Mouse (Mus musculus) left cerebral cortex, adult 8-10 months (tissue): Measurements from ENCODE around the gene Rbl1. TPM values are rescaled to one million over a fixed set of nuclear protein-coding genes. Genes with fewer than 3 reads are reported as not detected.
"Not testable (repeated sequence)": the region's sequence is repeated elsewhere in the genome, so short reads cannot be mapped to it uniquely, and the experiment has no call there.

ENCODE experiments used
- DNase-seq, 2 experiments: peaks; one replicate each; pipeline ENCODE4 v3.0.0; 2022; ENCODE audit warnings: low spot score in 2 of 2
- total RNA-seq, 4 experiments: library from RNA; stranded (reverse); gene quantifications; 2 replicates each; pipeline ENCODE4 v1.2.4; 2022

The Rbl1 gene
- 1 to 10 TPM; 1.5 to 2.2 (median 1.9) TPM for total RNA-seq

DNA sequence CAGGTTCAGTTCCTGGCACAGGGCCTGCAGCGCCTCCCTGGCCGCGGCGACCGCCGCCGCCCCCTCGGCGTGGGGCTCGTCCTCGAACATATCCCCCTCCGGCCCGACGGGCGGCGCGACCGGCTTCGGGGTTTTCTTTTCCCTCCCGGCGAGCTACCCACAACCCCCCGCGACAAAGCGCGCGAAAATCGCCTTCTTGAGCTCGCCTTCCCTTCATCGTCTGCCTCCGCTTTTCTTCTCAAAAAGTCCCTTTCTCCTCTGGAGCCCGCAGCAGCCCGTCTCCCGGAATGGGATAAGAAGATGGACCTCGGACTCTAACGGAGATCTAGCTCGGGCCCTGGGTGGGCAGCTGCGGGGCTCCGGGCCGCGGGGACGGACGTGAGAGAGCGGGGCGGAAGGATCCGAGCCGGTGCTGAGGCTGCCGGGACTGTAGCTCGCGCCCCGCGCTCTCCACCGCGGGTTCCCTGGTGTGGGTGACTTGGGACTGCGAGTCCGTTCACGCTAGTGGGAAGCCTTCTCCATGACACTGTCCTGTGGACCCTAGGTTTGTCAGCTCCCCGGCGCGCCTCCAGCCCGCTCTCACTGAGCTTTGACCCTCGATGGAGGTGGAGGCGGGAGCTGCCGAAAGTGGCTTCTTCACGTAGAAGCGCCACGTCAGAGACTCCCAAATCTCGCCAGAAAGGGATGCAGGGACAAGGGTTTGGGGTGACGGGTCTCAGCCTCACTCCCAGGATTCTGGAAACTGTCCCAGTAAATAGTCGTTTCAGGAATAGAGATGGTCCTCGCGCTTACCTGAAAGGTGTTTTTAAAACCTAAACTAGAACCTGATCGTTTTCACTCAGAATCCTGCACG, at the start of gene Rbl1:
Rbl1 (minus strand) TSS at position 169 of the 853 bp plus-strand sequence.
- peak; percentile 79 to 89 for DNase-seq

DNA sequence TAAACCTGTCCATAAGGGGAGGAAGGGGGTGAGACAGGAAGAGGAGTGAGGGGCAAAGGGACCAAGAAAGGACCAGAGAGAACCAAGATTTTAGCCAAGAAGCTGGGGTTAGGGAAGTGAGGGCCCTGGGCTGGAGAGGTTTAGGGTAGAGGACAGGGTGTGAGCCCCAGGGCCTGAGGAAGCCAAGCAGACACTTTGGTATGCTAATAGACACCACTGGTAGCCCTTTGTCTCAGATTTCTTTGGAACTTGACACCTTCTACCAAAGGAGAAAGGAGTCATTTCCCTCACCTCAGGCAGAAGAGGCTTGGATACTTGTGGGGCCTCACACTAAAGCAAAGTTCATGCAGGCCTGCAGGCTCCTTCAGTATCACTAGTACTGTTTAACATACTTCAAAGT, 43.8 kb upstream of the Rbl1 start:
- DNase-seq, result no peak

DNA sequence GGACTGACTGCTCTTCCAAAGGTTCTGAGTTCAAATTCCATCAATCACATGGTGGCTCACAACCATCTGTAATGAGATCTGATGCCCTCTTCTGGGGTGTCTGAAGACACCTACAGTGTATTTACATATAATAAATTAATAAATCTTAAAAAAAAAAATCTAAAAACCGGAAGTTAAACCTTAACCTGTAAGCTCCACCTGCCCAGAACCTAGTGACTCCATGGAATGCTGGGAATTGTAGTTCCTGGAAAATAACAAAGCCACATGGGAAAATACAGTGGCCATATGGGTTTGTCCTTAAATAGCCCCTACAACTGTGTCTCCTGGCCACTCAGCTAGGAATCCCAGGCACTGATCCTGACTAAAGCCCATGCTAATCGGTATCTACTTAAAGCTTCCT, 41.3 kb upstream of the Rbl1 start:
- DNase-seq, result no peak

DNA sequence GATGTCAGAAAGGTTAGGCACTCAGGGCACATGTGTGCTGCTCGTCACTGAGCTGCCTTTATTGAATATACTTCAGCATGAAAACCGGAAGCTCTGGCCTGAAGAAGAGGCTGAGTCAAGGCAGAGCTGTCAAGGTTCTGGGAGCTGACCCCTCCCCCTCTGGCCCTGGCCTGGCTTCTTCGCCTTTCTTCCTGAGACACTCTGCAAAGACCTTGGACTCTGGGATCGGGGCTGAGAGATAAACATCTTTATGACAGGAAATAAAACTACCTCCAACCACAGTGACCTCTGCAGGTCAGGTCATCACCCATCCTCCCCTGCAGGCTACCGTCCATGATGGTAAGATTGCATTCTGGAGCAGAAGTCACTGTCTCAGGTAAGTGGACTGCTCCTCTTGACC, 40.7 kb upstream of the Rbl1 start:
- DNase-seq, result no peak

DNA sequence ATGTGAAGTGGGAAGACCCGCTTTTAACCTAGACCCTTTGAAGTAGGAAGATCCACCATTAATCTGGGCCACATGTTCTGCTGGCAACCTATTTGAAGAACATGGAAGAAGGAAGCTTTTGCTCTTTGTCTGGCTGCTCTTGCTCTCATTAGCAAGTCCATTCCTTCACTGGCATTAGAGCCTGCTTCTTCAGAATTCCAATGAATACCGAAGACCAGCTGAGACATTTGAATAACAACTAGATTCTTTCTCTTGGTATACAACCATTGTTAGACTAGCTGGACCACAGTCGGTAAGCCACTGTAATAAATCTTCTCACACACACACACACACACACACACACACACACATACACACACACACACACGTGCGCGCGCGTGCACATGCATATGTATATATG, 31.6 kb upstream of the Rbl1 start:
- DNase-seq, result no peak

DNA sequence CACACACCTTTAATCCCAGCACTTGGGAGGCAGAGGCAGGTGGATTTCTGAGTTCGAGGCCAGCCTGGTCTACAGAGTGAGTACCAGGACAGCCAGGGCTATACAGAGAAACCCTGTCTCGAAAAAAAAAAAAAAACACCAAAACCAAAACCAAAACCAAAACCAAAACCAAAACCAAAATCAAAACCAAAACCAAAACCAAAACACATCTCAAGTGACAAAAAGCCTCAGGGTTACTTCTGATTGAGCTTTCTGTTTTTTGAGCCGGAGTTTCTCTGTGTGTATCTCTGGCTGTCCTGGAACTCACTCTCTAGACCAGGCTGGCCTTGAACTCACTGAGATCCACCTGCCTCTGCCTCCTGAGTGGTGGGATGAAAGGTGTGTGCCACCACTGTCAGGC, 17.6 kb upstream of the Rbl1 start:
- DNase-seq, result not testable (repeated sequence)

DNA sequence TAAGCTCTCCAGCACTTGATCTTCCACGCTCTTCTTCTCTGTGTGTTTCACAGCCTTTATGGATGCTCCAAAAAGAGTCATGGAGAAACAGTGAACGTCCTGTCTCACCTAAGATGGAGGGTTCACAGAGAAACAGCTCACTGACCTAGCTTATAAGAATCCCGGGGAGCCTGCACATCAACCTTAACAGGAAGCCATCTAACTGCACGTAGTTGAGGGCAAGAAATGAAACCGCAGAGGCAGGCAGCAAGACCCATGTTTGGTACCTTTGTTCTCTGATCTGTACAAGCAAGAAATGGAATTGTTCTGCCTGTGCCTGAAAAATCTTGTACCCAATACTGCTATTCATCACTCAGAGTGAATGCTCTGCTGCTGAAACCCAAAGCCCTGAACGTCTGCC, 15.8 kb upstream of the Rbl1 start:
- no peak for DNase-seq

DNA sequence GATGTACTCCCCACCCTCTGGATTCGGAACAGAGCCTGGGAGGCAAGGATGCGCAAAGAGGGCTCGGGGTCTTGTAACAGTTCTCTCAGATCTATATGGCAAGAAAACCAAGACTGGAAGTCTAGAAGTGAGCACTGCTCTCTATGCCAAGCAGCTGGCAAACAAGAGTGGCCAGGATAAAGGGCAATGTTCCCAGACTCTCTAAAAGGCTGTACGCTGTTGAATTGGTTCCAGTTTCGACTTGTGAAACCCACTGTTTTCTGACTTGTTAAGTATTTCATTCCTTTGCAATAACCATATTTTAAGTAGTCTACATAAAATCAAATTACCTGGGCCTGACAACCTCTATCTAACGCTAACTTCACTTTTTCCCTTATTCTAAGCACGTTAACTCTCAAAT, 7.4 kb upstream of the Rbl1 start:
- DNase-seq, result no peak

DNA sequence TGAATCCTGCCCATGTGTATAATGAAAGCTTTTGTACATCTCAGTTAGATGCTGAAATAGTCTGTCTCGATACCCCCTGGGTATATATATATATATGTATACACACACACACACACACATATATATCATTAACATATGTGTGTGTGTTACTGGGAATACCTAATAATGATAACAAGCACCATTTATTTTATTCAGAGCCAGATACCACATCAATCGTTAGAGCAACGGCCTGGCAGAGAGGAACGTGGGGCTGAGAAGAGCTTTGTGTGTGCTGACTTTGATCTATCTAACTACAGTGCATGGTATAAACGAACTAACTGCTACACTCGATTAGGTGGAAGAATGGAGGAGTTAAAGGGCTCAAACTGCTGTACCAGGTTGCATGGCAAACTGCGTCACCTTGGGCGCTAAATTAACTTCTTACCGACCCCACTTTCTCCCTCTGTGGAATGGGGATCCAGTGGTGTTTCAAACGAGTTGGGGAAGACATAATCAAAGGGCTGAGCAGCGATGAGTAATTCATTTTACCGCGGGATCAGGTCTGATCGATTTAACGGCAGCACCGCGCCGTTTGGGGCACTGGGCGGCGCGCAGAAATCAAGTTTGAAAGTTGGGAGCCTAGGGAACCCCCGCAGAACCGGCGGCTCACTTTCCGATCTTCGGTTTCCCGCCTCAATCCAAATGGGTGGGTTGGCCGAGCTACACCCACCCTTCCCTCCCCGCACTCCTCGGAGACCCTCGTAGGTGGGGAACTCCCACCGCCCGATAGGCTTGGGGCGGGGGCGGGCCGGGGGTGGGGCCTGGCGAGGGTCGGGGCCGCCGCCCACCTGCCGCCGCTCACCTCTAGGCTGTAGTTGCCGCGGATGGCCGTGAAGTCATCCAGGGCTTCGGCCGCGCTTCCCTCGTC, 622 bp downstream of the Rbl1 start:
- peak; percentile 5 for DNase-seq

DNA sequence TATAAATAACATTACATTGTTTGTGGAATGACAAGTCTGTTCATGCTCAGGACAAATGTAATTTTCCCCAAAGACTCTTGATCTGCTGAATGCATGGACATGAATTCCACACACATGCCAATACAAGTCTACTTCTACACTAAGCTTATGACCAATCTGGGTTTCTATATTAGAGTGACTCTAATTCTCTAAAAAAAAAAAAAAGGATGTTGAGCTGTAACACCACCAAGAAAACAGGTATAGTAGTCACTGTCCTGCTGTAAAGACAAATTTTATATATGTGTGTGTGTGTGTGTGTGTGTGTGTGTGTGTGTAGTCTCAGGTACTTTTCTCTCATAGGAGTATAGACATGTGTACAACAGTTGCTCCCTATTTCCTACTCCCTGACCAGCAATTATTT, 1.3 kb downstream of the Rbl1 start:
- DNase-seq, result no peak

DNA sequence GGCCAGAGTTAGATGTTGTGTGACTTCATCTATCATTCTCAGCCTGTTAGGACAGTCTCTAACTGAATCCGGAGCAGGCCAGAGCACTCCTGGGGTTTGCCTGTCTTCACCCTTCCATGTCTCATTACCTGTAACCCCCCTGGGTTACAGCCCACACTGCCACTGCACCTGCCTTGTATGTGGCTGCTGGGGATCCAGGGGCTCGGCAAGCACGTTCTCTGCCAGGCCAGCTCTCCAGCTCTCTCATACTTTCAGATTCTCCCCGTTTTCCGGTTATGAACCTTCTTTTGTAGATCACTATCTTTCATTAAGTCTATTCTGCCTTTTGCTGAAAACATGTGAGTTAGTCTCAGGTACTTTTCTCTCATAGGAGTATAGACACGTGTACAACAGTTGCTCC, 2.0 kb downstream of the Rbl1 start:
- no peak for DNase-seq

DNA sequence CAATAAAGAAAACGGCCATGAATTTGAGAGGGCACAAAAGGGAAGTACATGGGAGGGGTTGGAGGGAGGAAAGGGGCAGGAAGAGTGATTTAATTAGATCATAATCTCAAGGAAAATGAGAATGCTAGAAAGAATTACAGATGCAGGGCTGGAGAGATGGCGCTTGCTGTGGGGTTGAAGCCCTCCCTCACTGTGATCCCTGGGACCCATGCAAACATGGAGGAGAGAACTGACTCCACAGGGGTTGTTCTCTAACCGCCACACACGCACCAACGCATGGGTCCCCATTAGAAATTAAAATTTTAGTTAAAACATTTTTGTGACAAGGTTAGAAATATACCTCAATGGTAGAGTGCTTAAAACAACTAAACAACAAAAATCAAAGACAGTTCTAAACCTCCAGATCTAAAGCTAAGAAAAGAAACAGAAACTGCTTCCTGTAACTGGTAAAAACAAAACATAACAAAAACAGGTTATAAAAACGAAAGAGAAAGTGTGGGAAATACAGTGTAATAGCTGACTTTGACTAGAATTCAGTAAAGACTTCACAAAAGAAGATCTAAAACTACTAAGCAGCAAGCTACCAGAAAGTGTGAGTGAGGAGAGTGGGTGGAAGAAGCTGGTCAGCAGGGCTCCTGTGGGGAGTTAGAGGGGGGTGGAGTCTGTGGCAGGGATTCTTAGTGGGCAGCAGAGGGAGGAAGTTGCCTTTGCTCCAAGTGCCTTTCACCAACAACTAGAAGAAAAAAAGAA, 3.1 kb downstream of the Rbl1 start:
- DNase-seq, result no peak

DNA sequence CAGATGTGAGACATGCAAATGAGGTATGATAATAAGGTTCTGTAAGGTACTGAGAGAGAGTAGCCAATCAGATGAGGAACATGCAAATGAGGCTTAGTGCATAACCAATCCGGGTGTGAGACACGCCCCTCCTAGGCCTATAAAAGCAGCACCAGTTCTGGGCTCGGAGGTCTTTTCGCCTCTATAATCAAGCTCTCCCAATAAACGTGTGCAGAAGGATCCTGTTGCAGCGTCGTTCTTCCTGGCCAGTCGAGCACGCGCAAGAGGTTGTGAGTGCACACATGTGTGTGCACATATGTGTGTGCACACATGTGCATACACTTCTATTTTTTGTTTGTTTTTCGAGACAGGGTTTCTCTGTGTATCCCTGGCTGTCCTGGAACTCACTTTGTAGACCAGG, 5.9 kb downstream of the Rbl1 start:
- DNase-seq, result not testable (repeated sequence)

DNA sequence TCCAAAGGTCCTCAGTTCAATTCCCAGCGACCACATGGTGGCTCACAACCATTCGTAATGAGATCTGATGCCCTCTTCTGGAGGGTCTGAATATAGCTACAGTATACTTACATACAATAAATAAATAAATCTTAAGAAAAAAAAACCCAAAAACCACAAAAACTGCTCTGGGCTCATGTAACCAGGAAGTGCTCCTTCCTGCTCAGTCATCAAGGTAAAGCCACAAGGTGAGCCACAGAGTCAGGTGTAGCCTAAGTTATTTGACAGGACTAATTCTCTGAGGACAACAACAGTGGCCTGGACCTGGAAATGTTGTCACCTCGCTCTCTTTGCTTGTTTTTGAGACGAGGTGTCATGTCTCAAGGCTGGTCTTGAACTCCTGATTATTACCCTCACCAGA, 13.7 kb downstream of the Rbl1 start:
- DNase-seq, result no peak

DNA sequence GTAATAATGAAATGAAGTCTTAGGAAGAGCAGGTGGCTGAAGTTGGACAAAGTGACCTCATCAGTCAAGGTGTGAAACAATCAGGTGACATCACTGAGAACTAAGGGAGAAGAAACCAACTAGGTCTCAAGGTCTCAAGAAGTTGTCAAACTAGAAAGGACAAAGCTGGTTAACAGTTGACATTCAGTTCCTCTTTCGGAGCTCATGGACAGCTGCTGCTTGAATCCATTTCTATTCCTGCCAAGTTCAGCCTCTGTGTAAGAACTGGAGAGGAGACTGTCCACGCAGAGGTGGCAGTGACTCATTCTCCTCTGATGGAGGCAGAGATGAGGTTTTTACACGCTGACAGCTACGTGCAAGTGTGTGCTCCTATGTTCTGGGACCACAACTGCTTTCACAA, 17.1 kb downstream of the Rbl1 start:
- no peak for DNase-seq

DNA sequence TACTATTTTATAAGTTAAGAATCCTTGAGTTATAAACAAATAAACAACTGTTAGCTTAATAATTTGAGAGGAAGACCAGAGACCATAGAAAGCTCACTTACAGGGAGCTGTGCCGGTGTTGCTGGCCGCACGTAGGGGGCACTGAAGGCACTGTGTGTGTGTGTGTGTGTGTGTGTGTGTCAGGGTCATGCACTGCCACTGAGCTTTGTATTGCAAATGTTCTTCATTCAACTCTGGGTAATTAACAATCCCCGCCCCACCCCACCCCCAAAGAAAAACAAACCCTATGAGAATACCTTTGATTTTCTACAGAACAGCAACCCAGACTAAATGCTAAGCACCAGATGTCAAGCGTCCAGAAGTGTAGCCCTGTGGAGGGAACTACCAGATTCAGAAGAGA, 17.8 kb downstream of the Rbl1 start:
- no peak for DNase-seq

DNA sequence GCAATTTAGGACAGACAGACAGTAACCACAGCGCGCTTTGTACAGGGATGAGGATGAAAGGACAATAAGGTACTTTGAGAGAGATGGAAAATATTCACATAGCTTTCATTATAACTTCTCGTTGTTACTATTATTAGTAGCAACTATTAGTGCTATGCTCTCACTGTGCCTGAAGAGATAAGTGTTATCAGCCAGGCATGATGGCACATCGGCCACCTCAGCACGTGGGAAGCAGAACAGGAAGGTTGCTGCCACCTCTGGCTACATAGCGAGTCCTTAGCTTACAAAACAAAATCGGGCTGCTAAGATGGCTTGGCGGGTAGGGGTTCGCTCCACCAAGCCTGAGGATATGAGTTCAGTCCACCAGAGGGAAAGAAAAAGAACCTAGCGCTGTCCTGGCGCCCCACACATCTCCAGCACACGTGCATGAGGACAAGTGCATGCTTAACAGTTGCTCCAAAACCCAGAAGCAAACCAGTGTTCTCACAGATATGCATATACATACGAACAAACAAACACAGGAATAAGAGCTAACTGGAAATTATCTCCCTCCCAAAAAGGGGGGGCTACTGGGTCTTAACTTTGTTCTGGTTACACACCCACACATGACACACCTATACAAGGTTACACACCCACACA, 19.2 kb downstream of the Rbl1 start:
- DNase-seq, result no peak

DNA sequence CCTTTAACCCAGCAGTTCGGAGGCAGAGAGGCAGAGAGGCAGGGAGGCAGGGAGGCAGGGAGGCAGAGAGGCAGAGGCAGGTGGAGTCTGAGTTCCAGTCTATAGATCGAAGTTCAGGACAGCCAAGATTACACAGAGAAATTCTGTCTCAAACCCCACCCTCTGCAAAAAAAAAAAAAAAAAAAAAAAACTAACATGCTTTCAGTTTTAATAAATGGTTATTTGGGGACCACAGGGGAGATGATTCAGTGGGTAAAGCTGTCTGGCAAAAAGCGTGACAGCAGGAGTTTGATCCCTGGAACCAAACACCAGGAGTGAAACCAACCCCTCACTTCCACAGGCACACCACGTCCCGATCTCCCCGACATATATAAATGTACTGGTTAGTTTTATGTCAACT, 26.2 kb downstream of the Rbl1 start:
- no peak for DNase-seq

DNA sequence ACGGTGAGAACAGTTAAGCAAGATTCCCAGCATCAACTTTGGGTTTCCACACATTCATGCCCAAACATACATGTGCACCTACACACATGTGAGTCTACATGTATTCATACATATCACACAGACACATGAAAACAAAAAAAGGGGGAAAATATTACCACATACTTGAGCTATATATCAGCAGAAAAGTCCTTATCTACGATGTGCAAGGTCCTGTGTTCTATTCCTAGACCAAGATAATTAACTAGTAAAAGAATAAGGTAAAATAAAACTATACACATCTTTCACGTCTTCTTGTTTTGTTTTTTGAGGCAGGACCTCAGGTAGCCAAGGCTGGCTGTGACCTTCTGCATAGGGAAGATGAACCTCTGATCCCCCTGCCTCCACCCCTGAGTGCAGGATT, 28.1 kb downstream of the Rbl1 start:
- DNase-seq, result no peak

DNA sequence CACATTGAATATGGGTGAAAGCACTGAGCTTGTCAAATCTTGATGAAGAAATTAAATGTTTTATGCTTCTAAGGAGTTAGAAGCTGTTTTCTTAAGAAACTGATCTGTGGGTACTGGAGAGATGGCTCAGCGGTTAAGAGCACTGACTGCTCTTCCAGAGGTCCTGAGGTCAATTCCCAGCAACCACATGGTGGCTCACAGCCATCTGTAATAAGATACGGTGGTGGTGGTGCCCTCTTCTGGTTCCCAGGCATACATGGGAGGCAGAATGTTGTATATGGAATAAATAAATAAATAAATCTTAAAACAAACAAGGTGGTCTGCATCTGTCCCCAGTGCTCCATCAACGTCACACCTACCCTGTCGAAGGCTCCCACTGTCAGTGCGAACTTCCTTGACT, 29.9 kb downstream of the Rbl1 start:
- no peak for DNase-seq

DNA sequence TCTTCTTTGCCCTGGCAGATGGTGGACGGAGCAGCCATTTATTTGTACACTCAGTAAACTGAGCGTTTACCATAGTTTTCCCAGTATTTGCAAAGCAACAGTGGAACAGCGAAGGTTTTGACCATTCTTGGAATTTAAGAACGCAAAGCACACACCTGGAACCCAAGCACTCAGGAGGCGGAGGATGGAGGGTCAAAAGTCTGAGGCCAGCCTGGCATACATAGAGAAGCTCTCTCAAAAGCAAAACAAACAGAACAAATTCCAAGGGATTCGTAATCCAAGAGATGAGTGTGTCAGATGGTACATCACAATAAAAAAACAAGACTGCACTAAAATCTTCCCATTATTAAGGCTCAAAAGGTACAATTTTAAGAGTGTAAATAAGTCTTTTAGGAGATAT, 30.8 kb downstream of the Rbl1 start:
- no peak for DNase-seq
